Mouse (Mus musculus) embryonic facial prominence, embryonic 11.5 days (tissue): ENCODE results near the gene Maml3. TPM values are rescaled to one million over a fixed set of nuclear protein-coding genes. Genes with fewer than 3 reads are reported as not detected.
A peak's percentile ranks its signal among the peaks of the same experiment; 100 is the strongest.

ENCODE experiments used
- ATAC-seq: fragments of 200-750 bp; cut with Nextera tagmentation; replicated peaks from 2 replicates; pipeline ENCODE4 v1.8.0; 2017; ENCODE audit warnings: low read depth; ENCODE audit not compliant: insufficient number of reproducible peaks, low FRiP score, low TSS enrichment
- DNase-seq: peaks from one replicate; pipeline ENCODE4 v3.0.0-alpha.2; 2015; ENCODE audit warnings: low spot score
- H3K27ac ChIP-seq: fragments of 300-500 bp; sonication (generic); replicated peaks from 2 replicates; pipeline ENCODE4 v1.5.1; 2014; ENCODE audit warnings: mild to moderate bottlenecking, low read depth, low read length, control low read depth
- H3K27me3 ChIP-seq: fragments of 300-500 bp; sonication (generic); 2 replicates; pipeline ENCODE4 v1.6.1; 2014; ENCODE audit warnings: mild to moderate bottlenecking, low read length, moderate library complexity, mixed read lengths; ENCODE audit not compliant: control insufficient read depth, insufficient read depth
- H3K36me3 ChIP-seq: fragments of 300-500 bp; sonication (generic); replicated peaks from 2 replicates; pipeline ENCODE4 v1.6.1; 2014; ENCODE audit warnings: low read depth, mild to moderate bottlenecking, low read length, moderate library complexity, mixed read lengths; ENCODE audit not compliant: control insufficient read depth, insufficient read depth
- H3K4me1 ChIP-seq: fragments of 300-500 bp; sonication (generic); 2 replicates; pipeline ENCODE4 v1.6.1; 2014; ENCODE audit warnings: low read length, mixed read lengths; ENCODE audit not compliant: control insufficient read depth, insufficient read depth
- H3K4me2 ChIP-seq: fragments of 300-500 bp; sonication (generic); 2 replicates; pipeline ENCODE4 v1.6.1; 2014; ENCODE audit warnings: low read depth, mild to moderate bottlenecking, control low read depth, low read length, moderate library complexity
- H3K4me3 ChIP-seq: fragments of 300-500 bp; sonication (generic); 2 replicates; pipeline ENCODE4 v1.5.1; 2014; ENCODE audit warnings: low read depth, low read length, control low read depth
- H3K9ac ChIP-seq: fragments of 300-500 bp; sonication (generic); replicated peaks from 2 replicates; pipeline ENCODE4 v1.6.1; 2014; ENCODE audit warnings: mild to moderate bottlenecking, control low read depth, low read length
- H3K9me3 ChIP-seq: fragments of 300-500 bp; sonication (generic); replicated peaks from 2 replicates; pipeline ENCODE4 v1.6.1; 2016; ENCODE audit warnings: mild to moderate bottlenecking, low read length, inconsistent platforms, mixed read lengths; ENCODE audit not compliant: control insufficient read depth
- WGBS: fragments of 180-500 bp; shearing (Covaris S2); extraction: QIAGEN DNeasy Blood & Tissue Kit; methylation state at CpG from one replicate; pipeline ENCODE4 v1.1.7; 2014; 5-methylcytosine and 5-hydroxymethylcytosine counted together
- polyA plus RNA-seq: library from polyadenylated mRNA; unstranded; fragments of >200 nt; fragmentation: Nextera tagmentation; extraction: Ambion mirVana; gene quantifications from 2 replicates; pipeline ENCODE4 v1.2.1, GENCODE M21; 2014

Gene Maml3
- polyA plus RNA-seq, 1 experiment from 2014 or later = 4.4 TPM

GRCm38 (mm10) chr3:51916902-51917301, 188.0 kb downstream of the Maml3 start:
- Histone ChIP-seq H3K9ac (no peak overlapping the region), H3K27ac (no peak overlapping the region), H3K4me3 (no peak overlapping the region), H3K4me2 (no peak overlapping the region), H3K9me3 (no peaks in the 10 kb centered on the region; the same call in 1 of the 2 replicates), H3K4me1 (peaks cover 2% of the 10 kb centered on the region; the same call in 1 of the 2 replicates), H3K36me3 (no peaks in the 10 kb centered on the region), H3K27me3 (no peaks in the 10 kb centered on the region)
- no peak for DNase-seq
- ATAC-seq = no peak
- 85% methylated on average over 4 of the region's 4 CpGs for whole genome bisulfite sequencing

GRCm38 (mm10) chr3:51916060-51916870, 188.6 kb downstream of the Maml3 start:
- no peaks in the 10 kb centered on the region for H3K27me3 ChIP-seq
- no peaks in the 10 kb centered on the region for H3K36me3 ChIP-seq
- H3K4me1 ChIP-seq = peaks cover 2% of the 10 kb centered on the region; the same call in 1 of the 2 replicates
- WGBS = 41% methylated on average over 10 of the region's 10 CpGs
- no peak for ATAC-seq
- no peak overlapping the region for H3K9ac ChIP-seq
- H3K27ac ChIP-seq = no peak overlapping the region; the same call in 1 of the 2 replicates
- no peak overlapping the region for H3K4me2 ChIP-seq
- no peak overlapping the region for H3K4me3 ChIP-seq
- DNase-seq = peak; percentile 18
- H3K9me3 ChIP-seq = no peaks in the 10 kb centered on the region; the same call in 1 of the 2 replicates

GRCm38 (mm10) chr3:51915415-51915814, 189.5 kb downstream of the Maml3 start:
- Histone ChIP-seq H3K27ac (no peak overlapping the region; the same call in 1 of the 2 replicates), H3K36me3 (no peaks in the 10 kb centered on the region), H3K9me3 (no peaks in the 10 kb centered on the region; the same call in 1 of the 2 replicates), H3K9ac (no peak overlapping the region), H3K27me3 (no peaks in the 10 kb centered on the region), H3K4me1 (peaks cover 2% of the 10 kb centered on the region; the same call in 1 of the 2 replicates), H3K4me3 (no peak overlapping the region), H3K4me2 (no peak overlapping the region)
- 64% methylated on average over 1 of the region's 1 CpGs for WGBS
- DNase-seq (no peak), ATAC-seq (no peak)

GRCm38 (mm10) chr3:51914900-51915299, 190.0 kb downstream of the Maml3 start:
- H3K9me3 ChIP-seq = no peaks in the 10 kb centered on the region
- H3K4me3 ChIP-seq = no peak overlapping the region
- H3K36me3 ChIP-seq = no peaks in the 10 kb centered on the region
- H3K4me1 ChIP-seq = peaks cover 2% of the 10 kb centered on the region; the same call in 1 of the 2 replicates
- no peak overlapping the region for H3K9ac ChIP-seq
- ATAC-seq (no peak), DNase-seq (no peak)
- WGBS = 87% methylated on average over 4 of the region's 4 CpGs
- no peaks in the 10 kb centered on the region for H3K27me3 ChIP-seq
- no peak overlapping the region for H3K27ac ChIP-seq
- H3K4me2 ChIP-seq = no peak overlapping the region

- Histone ChIP-seq H3K9me3 (no peaks in the 10 kb centered on the region), H3K4me2 (no peak overlapping the region), H3K4me1 (peaks cover 2% of the 10 kb centered on the region; the same call in 1 of the 2 replicates), H3K27ac (no peak overlapping the region), H3K36me3 (no peaks in the 10 kb centered on the region), H3K27me3 (no peaks in the 10 kb centered on the region), H3K4me3 (no peak overlapping the region), H3K9ac (no peak overlapping the region)
- ATAC-seq (no peak), DNase-seq (no peak)
- WGBS = 88% methylated on average over 8 of the region's 8 CpGs
These were observed 191.4 kb downstream of the Maml3 start for GRCm38 (mm10) chr3:51913498-51913897.

- DNase-seq = peak; percentile 31
- 51% methylated on average over 8 of the region's 8 CpGs for WGBS
- H3K9ac ChIP-seq = no peak overlapping the region
- H3K9me3 ChIP-seq = no peaks in the 10 kb centered on the region
- H3K27me3 ChIP-seq = no peaks in the 10 kb centered on the region
- ATAC-seq = no peak
- H3K4me2 ChIP-seq = no peak overlapping the region
- no peak overlapping the region for H3K27ac ChIP-seq
- no peak overlapping the region for H3K4me3 ChIP-seq
- peaks cover 2% of the 10 kb centered on the region; the same call in 1 of the 2 replicates for H3K4me1 ChIP-seq
- H3K36me3 ChIP-seq = no peaks in the 10 kb centered on the region
These were observed 192.7 kb downstream of the Maml3 start for GRCm38 (mm10) chr3:51912214-51912613.

GRCm38 (mm10) chr3:51908437-51908990, 196.4 kb downstream of the Maml3 start:
- Histone ChIP-seq H3K27ac (no peak overlapping the region), H3K4me3 (no peak overlapping the region), H3K4me1 (peaks cover 5% of the 10 kb centered on the region), H3K9me3 (no peaks in the 10 kb centered on the region), H3K27me3 (no peaks in the 10 kb centered on the region), H3K9ac (no peak overlapping the region), H3K4me2 (no peak overlapping the region), H3K36me3 (no peaks in the 10 kb centered on the region)
- ATAC-seq (0 out of 2 replicates have a peak, but pooled peaks have one; percentile 69), DNase-seq (peak; percentile 79)
- 11% methylated on average over 14 of the region's 14 CpGs for WGBS
